Mouse (Mus musculus) neural tube, embryonic 15.5 days (tissue): ENCODE measurements at regions not wholly inside any gene's neighbourhood (a gene's known extent, or its start where the extent isn't known, plus 50 kb on each side); places are given as distances from the start of the nearest gene placed in this dataset.

Source experiments
- ATAC-seq: fragments of 200-750 bp; cut with Nextera tagmentation; 2 replicates; pipeline ENCODE4 v1.8.0; 2017; ENCODE audit warnings: mild to moderate bottlenecking, moderate TSS enrichment, moderate library complexity; ENCODE audit not compliant: low FRiP score
- H3K27ac ChIP-seq: fragments of 300-500 bp; sonication (generic); replicated peaks from 2 replicates; pipeline ENCODE4 v1.5.1; 2015; ENCODE audit warnings: mild to moderate bottlenecking, inconsistent platforms
- H3K27me3 ChIP-seq: fragments of 300-500 bp; sonication (generic); replicated peaks from 2 replicates; pipeline ENCODE4 v1.6.1; 2015; ENCODE audit warnings: inconsistent platforms
- H3K36me3 ChIP-seq: fragments of 300-500 bp; sonication (generic); 2 replicates; pipeline ENCODE4 v1.6.1; 2015; ENCODE audit warnings: inconsistent platforms
- H3K4me1 ChIP-seq: fragments of 300-500 bp; sonication (generic); 2 replicates; pipeline ENCODE4 v1.6.1; 2015; ENCODE audit warnings: inconsistent platforms
- H3K4me2 ChIP-seq: fragments of 300-500 bp; sonication (generic); 2 replicates; pipeline ENCODE4 v1.6.1; 2015; ENCODE audit warnings: inconsistent platforms, mild to moderate bottlenecking, moderate library complexity
- H3K4me3 ChIP-seq: fragments of 300-500 bp; sonication (generic); replicated peaks from 2 replicates; pipeline ENCODE4 v1.5.1; 2015; ENCODE audit warnings: mild to moderate bottlenecking, inconsistent platforms
- H3K9ac ChIP-seq: fragments of 300-500 bp; sonication (generic); replicated peaks from 2 replicates; pipeline ENCODE4 v1.6.1; 2015; ENCODE audit warnings: mild to moderate bottlenecking, inconsistent platforms
- H3K9me3 ChIP-seq: fragments of 300-500 bp; sonication (generic); replicated peaks from 2 replicates; pipeline ENCODE4 v1.6.1; 2016; ENCODE audit warnings: inconsistent platforms
- WGBS: fragments of 180-500 bp; shearing (Covaris S2); methylation state at CpG from one replicate; pipeline ENCODE4 v1.1.7; 2015; ENCODE audit warnings: mixed read lengths; 5-methylcytosine and 5-hydroxymethylcytosine counted together

DNA sequence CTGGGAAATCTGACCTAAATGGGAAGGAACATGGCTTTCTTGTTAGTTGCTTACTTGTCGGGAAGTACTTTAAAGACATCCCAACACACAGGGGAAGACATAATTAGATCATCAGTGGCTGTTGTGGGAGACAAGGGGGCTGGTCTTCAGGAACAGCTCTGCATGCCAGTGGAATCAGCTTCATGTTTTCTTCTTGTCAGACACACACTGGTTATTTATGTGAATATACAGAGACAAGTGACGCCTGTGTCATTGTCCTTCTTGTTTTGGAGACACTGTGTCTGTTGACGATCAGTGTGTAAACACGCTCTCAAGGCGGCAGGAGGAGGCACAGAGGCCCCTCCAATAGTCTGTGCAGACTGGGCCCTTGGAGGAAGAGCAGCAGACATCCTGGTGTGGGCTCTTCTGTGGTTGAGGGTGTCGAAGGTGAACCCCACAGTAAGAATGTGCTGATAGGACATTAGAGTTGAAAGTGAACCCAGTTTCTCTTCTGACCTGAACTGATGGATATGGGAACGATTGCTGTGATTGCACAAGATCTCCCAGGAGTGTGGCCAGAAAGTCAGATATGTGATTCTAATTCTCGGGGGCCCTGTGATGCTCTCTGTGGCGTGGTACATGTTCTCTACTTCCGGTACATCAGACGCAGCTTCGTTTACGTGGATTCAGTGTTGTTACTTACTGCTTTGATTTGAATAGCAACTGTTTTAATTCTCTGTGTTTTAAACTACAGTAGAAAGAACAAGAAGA, 151.9 kb upstream of the Gm5148 start:
- 74% methylated on average over 13 of the region's 13 CpGs for WGBS
- H3K4me1 ChIP-seq = 0 out of 2 replicates have a peak, but pooled peaks cover 5% of the 10 kb centered on the region
- H3K27ac ChIP-seq = 0 out of 2 replicates have a peak overlapping the region, but pooled peaks have one; percentile 23
- ATAC-seq = no peak
- no peak overlapping the region for H3K4me3 ChIP-seq
- no peaks in the 10 kb centered on the region for H3K36me3 ChIP-seq
- H3K9me3 ChIP-seq = no peaks in the 10 kb centered on the region
- no peak overlapping the region for H3K9ac ChIP-seq
- H3K27me3 ChIP-seq = no peaks in the 10 kb centered on the region
- H3K4me2 ChIP-seq = no peak overlapping the region

- Histone ChIP-seq H3K36me3 (no peaks in the 10 kb centered on the region), H3K4me1 (0 out of 2 replicates have a peak, but pooled peaks cover 5% of the 10 kb centered on the region), H3K27ac (peak overlapping the region; percentile 64), H3K27me3 (no peaks in the 10 kb centered on the region), H3K4me3 (no peak overlapping the region), H3K4me2 (no peak overlapping the region), H3K9me3 (no peaks in the 10 kb centered on the region), H3K9ac (no peak overlapping the region)
- WGBS = 39% methylated on average over 6 of the region's 6 CpGs
- peak; percentile 50 for ATAC-seq
Measured at GRCm38 (mm10) chr3:37875331-37876015, 151.2 kb upstream of the Gm5148 start.

DNA sequence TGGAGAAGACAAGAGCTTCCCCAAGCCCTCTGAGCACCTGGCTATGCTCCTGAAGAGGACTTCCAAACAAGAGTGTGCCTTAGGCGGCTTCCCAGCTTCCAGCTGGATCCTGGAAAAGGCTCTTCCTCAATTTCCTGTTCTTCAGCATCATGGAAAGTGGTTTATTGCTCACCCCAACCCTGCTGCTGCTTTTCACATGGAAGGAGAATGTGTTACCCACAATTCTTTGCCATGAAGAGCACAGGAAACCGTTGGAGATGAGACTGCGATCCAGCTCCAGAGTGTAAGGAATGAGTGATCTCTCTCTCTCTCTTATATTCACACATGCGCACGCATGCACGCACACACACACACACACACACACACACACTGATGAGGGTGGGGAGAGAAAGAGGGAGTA, 150.6 kb upstream of the Gm5148 start:
- H3K27ac ChIP-seq = peak overlapping the region; percentile 3; the same call in 1 of the 2 replicates
- no peaks in the 10 kb centered on the region for H3K36me3 ChIP-seq
- H3K9me3 ChIP-seq = no peaks in the 10 kb centered on the region
- H3K4me2 ChIP-seq = no peak overlapping the region
- no peak for ATAC-seq
- H3K4me3 ChIP-seq = no peak overlapping the region
- 0 out of 2 replicates have a peak, but pooled peaks cover 5% of the 10 kb centered on the region for H3K4me1 ChIP-seq
- 87% methylated on average over 6 of the region's 6 CpGs for WGBS
- H3K9ac ChIP-seq = no peak overlapping the region
- no peaks in the 10 kb centered on the region for H3K27me3 ChIP-seq

- H3K36me3 ChIP-seq = no peaks in the 10 kb centered on the region
- H3K9me3 ChIP-seq = no peaks in the 10 kb centered on the region
- H3K27ac ChIP-seq = no peak overlapping the region
- no peak overlapping the region for H3K4me3 ChIP-seq
- no peak for ATAC-seq
- 94% methylated on average over 1 of the region's 1 CpGs for WGBS
- H3K4me2 ChIP-seq = no peak overlapping the region
- H3K9ac ChIP-seq = no peak overlapping the region
- 0 out of 2 replicates have a peak, but pooled peaks cover 5% of the 10 kb centered on the region for H3K4me1 ChIP-seq
- H3K27me3 ChIP-seq = no peaks in the 10 kb centered on the region
Measured at GRCm38 (mm10) chr3:37874346-37874745, 150.1 kb upstream of the Gm5148 start.

DNA sequence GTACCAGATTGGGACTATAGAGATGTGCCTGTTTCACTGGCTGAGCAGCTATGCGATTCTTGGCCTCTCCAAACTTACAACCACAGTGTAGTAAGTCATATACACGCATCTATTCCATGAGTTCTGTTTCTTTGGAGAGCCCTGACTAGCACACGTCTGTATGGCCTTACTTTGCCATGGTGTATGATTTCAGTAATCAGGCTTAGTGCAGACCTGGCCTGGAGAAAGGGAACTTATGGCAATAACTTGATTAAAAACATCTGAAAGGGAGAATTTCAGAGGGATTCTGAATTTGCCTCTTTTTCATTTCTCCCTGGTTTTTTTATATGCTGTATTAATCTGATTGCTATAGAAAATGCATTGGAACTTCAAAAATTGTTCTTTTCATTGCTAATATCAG, 148.0 kb upstream of the Gm5148 start:
- ATAC-seq = no peak
- H3K4me3 ChIP-seq = no peak overlapping the region
- H3K27ac ChIP-seq = no peak overlapping the region
- H3K4me2 ChIP-seq = no peak overlapping the region
- H3K36me3 ChIP-seq = no peaks in the 10 kb centered on the region
- H3K27me3 ChIP-seq = no peaks in the 10 kb centered on the region
- 93% methylated on average over 3 of the region's 3 CpGs for WGBS
- no peaks in the 10 kb centered on the region for H3K9me3 ChIP-seq
- 0 out of 2 replicates have a peak, but pooled peaks cover 5% of the 10 kb centered on the region for H3K4me1 ChIP-seq
- no peak overlapping the region for H3K9ac ChIP-seq

DNA sequence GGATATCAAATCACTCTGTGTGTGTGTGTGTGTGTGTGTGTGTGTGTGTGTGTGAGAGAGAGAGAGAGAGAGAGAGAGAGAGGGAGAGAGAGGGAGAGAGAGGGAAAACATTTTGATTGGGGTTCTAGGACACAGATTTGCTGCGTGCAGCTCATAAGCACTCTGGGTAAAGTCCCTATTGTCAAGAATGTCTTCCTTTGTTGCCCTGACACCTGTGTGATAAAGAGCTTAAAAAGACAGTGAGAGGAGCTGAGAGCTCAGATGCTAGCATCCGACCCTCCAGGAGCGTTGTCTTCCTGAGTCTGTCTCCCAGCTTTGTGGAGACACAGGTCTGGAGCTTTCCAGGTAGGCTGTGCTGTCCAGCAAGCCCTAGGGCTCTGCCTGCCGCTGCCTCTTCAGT, 146.8 kb upstream of the Gm5148 start:
- no peaks in the 10 kb centered on the region for H3K36me3 ChIP-seq
- H3K4me1 ChIP-seq = 0 out of 2 replicates have a peak, but pooled peaks cover 5% of the 10 kb centered on the region
- 79% methylated on average over 4 of the region's 4 CpGs for WGBS
- H3K27me3 ChIP-seq = no peaks in the 10 kb centered on the region
- H3K27ac ChIP-seq = no peak overlapping the region
- no peak overlapping the region for H3K4me2 ChIP-seq
- H3K9ac ChIP-seq = no peak overlapping the region
- H3K9me3 ChIP-seq = no peaks in the 10 kb centered on the region
- ATAC-seq = no peak
- H3K4me3 ChIP-seq = no peak overlapping the region

DNA sequence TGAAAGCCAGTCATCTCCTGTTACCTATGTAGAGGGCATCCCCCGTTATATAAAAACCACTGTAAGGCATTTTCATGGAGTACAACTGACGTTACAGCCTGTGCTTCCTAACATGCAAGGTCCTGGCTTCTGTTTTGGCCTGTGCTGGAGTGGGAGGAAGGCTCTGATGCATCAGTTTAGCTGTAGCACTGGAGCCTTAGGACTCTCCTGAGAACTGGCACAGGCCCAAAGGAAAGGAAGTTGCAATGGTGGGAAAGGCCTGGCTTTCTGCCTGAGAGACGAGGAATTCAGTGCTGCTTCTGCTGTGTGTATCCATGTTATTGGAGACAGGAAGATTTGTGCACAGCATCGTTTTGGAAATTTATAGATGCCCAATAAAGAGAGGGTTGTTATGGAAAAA, 144.2 kb upstream of the Gm5148 start:
- Histone ChIP-seq H3K4me3 (no peak overlapping the region), H3K4me2 (no peak overlapping the region), H3K9ac (no peak overlapping the region), H3K9me3 (no peaks in the 10 kb centered on the region), H3K27me3 (no peaks in the 10 kb centered on the region), H3K27ac (no peak overlapping the region), H3K4me1 (no peaks in the 10 kb centered on the region), H3K36me3 (no peaks in the 10 kb centered on the region)
- no peak for ATAC-seq
- WGBS = 53% methylated on average over 4 of the region's 4 CpGs

DNA sequence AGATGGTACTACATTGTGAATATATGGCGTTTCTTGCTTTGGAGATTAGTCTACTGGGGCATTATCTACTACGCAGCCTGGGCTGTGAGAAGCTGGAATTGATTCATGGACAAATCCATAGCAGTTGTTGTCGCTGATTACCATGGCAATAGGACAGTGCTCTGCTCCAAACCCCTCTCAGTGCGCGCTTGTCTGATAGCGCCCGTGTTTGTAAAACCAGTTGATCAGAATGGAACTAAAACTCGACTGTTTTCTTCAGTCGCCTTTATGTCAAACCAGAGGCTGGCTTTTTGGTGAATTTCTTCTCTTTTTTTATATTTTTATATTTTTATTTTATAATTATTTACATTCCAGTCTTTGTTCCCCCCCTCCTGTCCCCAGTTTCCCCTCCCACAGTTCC, 138.5 kb upstream of the Gm5148 start:
- no peaks in the 10 kb centered on the region for H3K36me3 ChIP-seq
- no peak overlapping the region for H3K4me2 ChIP-seq
- no peak overlapping the region for H3K27ac ChIP-seq
- no peaks in the 10 kb centered on the region for H3K27me3 ChIP-seq
- no peak overlapping the region for H3K4me3 ChIP-seq
- 84% methylated on average over 9 of the region's 9 CpGs for WGBS
- H3K9me3 ChIP-seq = no peaks in the 10 kb centered on the region
- ATAC-seq = no peak
- no peak overlapping the region for H3K9ac ChIP-seq
- H3K4me1 ChIP-seq = peaks cover 4% of the 10 kb centered on the region; the same call in 1 of the 2 replicates

DNA sequence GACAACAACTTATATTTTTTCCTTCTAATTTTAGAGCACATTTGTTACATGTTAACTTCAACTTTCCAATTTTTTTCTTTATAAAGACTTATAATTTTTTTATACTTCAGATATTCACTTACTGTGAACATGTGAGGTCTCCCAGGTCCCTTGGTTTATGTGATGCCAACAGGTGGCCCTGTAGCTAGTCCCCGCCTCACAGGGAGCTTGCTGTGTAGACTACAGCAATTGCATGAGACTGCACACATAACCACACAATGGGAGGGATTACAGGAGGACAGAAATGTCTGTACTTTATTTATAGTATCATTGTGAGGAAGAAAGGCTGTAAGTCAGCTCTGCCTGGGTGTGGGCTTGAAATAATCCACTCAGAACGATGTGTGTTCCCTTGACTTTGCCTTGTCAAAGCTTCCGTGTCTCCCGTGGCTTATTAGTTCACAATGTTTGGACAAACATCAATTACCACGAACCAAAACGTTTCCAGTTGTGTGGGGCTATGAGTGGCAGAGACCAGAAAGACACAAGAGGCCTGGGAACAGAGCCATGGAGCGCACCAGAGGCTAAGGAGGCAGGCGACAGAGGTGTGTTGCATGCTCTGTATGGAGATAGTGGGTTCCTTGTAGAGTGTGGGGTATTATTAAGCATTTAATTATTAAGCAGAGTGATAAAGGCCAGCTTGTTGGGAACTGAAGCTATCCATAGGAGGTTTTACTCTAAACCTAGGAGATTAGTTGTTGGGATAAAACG, 136.6 kb upstream of the Gm5148 start:
- ATAC-seq = no peak
- 71% methylated on average over 9 of the region's 9 CpGs for WGBS
- Histone ChIP-seq H3K4me1 (peaks cover 4% of the 10 kb centered on the region; the same call in 1 of the 2 replicates), H3K4me3 (no peak overlapping the region), H3K9ac (no peak overlapping the region), H3K4me2 (no peak overlapping the region), H3K27ac (no peak overlapping the region), H3K36me3 (no peaks in the 10 kb centered on the region), H3K27me3 (no peaks in the 10 kb centered on the region), H3K9me3 (no peaks in the 10 kb centered on the region)

DNA sequence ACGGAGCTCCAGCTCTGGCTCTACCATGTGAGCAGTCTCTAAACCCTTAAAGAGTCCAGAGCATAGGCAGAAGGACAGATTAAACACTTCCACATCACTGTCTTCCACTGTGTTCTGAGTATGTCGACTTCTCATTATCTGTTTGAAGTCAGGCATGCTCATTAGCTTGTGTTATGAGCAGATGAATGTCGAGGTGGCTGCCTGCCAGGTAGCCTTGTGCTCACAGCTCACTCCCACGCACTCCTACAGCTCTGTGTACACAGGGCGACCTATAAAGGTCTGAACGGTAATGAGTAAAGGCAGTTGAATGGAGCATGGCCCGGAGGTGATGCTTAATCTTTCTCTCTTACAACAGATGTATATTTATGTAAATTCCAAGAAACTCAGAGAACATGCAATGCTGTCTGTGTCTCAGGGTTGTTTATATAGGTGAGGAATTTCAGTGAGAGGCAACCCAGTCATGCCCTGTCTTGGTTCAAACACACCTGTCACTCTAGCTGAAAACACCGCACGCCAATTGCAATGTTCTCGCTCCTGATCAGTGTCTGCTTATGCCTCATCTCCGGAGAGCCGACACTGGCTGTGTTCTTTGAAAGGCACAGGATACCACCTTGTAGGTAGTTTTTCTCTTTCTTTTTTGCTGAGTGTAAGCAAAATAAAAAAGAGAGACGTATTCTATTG, 135.9 kb upstream of the Gm5148 start:
- no peak overlapping the region for H3K4me3 ChIP-seq
- H3K4me2 ChIP-seq = no peak overlapping the region
- H3K36me3 ChIP-seq = no peaks in the 10 kb centered on the region
- H3K9ac ChIP-seq = no peak overlapping the region
- H3K4me1 ChIP-seq = peaks cover 4% of the 10 kb centered on the region; the same call in 1 of the 2 replicates
- ATAC-seq = peak; percentile 47; the same call in 1 of the 2 replicates
- no peaks in the 10 kb centered on the region for H3K9me3 ChIP-seq
- 67% methylated on average over 13 of the region's 13 CpGs for WGBS
- no peaks in the 10 kb centered on the region for H3K27me3 ChIP-seq
- no peak overlapping the region for H3K27ac ChIP-seq

DNA sequence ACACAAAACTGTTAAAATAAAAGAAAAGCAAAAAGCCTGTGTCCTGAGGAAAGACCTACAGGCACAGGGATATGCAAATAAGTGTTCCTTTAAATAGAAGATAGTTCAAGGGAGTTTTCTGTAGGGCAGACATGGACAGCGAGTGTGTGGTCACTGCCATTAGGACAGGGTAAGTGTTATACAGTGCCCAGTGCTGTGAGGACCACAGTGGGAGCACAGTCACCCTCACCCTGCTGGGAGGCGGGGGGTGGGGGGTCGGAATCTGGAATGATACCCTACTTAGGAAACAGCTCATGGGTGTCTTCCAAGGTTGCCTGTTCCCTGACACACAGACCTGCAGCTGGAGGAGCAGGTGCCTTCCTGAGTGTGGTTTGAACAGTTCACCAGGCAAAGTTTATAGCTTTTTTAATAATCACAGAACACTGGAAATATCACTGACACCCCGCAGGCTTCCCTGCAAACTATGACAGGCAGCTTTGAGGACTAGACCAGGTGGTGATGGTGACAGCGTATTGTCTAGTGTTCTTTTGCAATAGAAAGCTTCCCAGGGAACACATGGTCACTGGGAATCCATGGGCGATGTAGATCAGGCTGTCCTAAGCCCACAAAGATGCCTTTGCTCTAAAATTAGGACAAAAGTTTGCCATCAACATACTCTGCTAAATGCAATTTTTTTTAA, 134.5 kb upstream of the Gm5148 start:
- no peak for ATAC-seq
- Histone ChIP-seq H3K4me1 (peaks cover 4% of the 10 kb centered on the region; the same call in 1 of the 2 replicates), H3K9me3 (no peaks in the 10 kb centered on the region), H3K4me3 (no peak overlapping the region), H3K27me3 (no peaks in the 10 kb centered on the region), H3K9ac (no peak overlapping the region), H3K36me3 (no peaks in the 10 kb centered on the region), H3K4me2 (no peak overlapping the region), H3K27ac (no peak overlapping the region)
- WGBS = 91% methylated on average over 6 of the region's 6 CpGs
